Mouse (Mus musculus) embryo, embryonic 11 days (tissue): ENCODE measurements around the gene Gns.

ENCODE experiments used
- DNase-seq: peaks from one replicate; pipeline ENCODE4 v3.0.0-alpha.2; 2015

Gene Gns

DNA sequence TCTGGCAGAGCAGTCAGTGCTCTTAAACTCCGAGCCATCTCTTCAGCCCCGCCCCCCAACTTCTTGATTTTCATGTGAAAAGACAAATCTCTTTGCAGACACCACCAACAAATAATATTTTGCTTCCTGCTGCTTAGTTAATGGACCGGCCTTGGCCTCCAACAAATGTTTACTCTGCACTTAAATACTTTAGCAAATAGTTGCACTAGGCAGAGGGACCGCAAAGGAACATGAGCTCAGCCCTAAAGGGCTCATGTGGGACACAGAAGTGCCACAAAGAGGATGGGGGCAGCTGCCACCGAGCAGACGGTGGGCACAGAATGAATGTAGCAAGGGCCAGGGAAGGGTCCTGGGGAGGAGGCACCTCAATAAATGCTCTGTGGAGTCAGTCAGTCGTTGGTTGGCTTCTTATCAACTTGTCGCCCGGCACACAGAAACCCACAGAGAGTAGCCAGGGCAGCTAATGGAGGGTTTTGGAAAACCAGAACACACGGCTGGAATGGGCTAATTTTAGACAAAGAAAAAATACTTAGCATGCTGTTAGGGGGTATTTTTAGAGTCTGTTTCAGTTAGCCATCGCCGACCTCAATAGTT lies 67.2 kb downstream of the Gns start:
- DNase-seq = no peak

DNA sequence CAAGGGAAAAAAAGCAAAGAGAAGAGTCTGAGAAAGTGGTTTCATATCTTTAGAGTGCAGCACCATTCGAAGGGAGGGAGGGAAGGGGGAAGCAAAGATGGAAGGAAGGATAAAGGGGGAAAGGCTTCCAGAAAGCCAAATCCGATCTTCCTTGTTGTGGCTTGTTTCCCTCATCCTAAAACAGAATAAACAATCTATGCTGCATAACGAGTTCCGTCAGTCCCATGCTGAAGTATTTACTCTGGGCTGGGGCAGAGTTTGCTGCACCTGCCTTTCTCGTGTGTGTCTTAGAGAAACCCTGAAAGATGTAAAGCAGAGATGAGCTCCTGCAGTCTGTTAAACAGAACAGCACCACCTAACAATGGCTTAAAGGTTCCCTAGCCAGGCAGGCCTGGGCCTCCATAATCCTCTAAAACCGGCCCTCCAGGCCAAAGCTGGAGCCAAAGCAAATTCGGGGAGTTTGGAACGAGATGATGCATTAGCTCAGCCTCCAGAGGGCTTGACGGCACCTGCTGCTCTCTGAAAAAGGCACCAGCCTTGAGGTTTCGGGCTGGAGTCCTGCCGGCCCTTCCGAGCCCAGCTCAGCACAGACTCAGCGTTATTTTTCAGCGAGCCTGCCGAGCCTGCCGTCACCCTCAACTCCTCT lies 67.9 kb downstream of the Gns start:
- DNase-seq = no peak

DNA sequence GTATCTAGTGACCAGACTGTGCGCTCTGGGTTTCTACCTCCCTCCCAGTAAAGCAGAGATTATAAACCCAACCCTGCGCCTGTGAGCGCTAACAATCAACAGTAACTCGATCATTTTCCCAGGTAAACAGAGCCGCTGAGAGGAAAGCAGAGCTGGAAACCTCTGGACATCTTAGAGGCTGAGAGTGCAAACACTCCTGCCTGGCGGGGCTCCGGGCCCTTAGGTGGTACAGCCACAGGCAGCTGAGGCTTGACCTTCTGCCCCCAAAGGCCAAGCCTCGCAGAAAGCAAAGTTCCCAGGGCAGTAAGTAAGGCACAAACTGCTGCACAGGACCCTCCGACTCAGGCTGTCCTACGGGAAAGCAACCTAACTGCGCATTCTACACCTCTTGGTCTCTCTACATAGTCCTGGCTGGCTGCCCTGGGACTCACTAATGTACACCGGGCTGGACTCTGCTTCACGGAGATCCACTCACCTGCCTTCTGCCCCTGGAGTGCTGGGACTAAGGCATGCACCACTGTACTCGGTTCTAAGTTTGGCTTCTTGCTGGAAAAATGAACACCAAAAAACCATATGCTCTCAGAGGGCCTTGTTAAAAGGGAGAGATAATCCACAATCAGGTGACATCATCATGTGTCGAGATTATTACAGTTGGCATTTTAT lies 69.7 kb downstream of the Gns start:
- DNase-seq = no peak

DNA sequence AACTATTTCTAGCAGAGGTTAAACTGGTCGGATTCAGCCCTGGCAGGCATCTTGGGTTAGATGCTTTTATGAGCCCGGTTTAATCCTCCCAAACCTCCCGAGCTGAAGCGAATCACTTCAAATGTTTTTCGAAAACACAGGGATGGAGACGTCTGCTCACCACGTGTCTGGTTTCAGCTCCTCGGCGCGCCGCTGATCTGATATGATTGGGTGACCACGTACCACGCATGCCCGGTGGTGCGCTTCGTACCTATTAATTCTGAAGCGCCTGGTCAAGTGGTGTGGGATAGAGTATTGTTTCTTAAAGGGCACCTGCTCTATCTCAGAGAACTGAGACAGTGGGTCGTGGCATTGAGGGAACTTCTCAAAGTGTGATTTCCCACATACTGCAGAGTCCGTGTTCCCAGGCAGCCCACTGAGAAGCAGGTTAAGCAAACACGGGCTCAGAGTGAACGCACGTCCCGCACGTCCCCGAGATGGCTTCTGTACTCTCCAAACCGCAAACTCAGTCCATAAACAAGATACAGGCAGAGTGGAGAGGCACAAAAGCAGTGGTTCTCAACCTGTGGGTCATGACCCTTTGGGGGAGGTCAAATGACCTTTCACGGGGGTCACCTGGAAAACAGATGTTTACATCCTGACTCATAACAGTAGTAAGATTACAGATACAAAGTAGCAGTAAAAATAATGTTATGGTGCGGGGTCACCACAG lies 70.8 kb downstream of the Gns start:
- peak; percentile 65 for DNase-seq

DNA sequence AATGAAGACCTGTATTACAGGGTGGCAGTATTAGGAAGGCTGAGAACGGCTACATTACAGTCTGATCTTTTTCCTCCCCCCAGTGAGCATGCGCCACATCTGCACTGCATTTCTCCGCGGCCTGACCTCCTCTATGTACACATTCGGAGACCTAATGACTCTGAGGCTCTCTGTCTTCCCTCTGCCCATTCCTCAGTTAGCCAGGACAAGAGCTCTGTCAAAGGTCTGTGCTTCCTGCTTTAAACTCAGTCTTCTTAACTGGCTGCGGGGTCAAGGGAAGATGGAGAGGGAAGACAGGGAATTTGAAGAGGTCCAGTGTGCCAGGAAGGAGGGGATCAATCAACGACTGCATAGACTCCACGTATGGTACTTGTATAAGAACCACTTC lies 71.4 kb downstream of the Gns start:
- DNase-seq = peak; percentile 77

DNA sequence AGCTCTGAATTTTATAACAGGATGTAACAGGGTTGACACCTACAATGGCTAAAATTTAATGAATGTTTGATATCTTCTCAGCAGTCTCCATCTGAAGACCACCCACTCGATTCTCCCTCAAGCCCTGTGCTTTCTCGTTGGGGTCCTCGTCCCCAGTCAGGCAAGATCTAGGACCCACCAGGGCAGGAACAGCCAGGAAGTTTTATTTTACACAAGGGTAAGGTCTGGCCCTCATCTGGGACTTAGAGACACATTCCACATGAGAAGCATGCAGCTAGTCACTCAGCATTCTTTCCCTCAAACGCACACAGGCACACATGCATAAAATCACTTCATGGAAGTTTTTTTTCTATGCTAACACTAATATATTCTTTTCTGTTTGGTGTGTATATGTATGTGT lies 71.8 kb downstream of the Gns start:
- DNase-seq = no peak

DNA sequence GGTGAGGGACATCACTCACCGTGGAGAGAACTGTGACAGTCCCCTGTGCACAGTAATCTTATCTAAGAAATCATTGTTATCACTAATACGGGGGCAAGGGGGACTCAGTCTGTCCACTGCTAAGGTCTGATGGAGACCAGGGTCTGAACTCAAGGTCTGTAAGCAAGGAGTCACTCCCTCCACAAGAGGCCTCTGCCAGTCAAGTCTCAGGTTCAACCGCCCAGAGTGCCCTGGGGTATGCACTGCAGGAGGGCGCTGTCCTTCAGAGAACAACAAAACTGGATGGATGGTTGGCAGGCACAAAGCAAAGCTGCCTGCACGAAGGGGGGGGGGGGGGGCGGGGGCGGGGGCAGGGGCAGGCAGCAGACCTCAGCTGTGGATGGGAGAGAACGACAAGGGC lies 73.2 kb downstream of the Gns start:
- no peak for DNase-seq

DNA sequence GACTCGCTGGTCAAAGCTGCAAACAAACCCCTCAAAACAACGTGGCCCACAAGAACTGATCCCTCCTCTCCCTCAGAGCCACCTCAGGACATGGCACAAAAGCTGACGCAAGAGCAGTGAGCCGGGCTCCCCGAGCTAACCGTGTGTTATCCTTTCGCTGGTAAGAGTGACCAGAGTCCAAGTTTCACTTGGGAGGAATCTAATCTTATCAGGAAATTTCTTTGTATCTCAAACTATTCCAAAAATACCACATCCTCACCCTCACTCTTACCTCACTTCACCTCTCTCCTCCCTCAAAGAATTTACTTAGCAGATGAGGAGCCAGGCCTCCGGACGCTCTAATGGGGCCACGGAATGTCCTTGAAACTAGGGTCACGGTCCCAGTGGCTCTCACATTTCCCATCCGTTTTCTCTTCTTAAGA lies 74.4 kb downstream of the Gns start:
- DNase-seq = no peak

DNA sequence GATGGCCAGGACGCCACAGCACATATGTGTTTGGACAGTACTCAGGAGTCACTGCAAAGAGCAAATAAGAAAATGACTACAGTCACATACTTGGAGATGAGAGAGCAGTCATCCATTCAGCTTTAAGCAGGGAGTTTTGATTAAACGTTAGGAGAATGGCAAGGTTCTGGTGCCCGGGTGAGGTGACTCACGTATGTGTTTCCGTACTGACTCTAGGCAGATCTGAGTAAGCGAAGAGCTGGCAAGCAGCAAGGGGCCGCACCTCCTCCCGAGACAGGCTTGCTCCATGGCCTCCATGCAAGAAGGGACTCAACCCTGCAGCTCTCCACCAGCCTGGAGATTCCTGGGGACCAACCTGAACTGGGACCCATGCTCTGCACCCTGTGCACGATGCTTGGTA lies 78.9 kb downstream of the Gns start:
- DNase-seq = no peak

DNA sequence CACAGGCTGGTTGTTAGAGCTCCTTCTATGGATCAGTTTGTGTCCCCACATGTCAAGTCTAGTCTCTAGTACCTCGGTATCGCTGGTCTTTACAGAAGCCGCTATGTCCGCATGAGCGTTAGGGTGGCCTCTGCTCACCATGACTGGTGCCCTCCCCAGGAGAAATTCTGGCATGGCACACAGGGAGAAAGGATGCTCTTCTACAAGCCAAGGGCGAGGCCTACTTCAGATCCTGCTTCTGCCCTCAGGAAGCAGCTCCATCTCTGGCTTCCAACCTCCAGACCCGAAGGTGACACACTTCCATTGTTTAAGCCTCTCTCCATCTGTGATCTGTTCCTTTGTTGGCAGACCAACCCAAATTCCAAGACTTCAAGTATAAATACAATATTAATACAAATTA lies 79.3 kb downstream of the Gns start:
- DNase-seq = no peak

DNA sequence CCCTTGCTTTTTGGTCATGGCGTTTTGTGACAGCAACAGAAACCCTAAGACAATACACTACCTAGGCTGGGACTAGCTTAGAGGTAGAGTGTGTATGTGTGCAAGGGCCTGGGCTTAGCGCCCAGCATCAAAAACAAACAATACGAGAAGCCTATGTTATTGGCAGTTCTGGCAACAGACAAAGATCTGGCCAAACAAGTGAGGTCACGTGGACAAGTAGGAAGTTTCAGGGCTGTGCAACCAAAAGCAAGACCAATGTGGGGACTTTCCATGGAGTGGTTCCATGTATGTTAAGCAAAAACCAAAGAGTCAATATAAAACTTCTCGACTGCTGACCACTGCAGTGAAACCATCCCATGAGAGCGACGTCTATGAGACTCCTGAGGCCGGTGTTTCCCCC lies 80.9 kb downstream of the Gns start:
- DNase-seq = no peak
